Mouse (Mus musculus) forebrain, postnatal 0 days (tissue): ENCODE results near the gene Olfr582. TPM values are rescaled to one million over a fixed set of nuclear protein-coding genes. Genes with fewer than 3 reads are reported as not detected.

ENCODE experiments used
- ATAC-seq: fragments of 200-750 bp; cut with Nextera tagmentation; 2 replicates; pipeline ENCODE4 v1.8.0; 2017; ENCODE audit warnings: mild to moderate bottlenecking, moderate library complexity
- DNase-seq: peaks from one replicate; pipeline ENCODE4 v3.0.0-alpha.2; 2015
- H3K27ac ChIP-seq: fragments of 300-500 bp; sonication (generic); 2 replicates; pipeline ENCODE4 v1.5.1; 2014; ENCODE audit warnings: low read depth, mild to moderate bottlenecking, antibody characterized with exemption, low read length, moderate library complexity, mixed read lengths
- H3K27me3 ChIP-seq: fragments of 300-500 bp; sonication (generic); 2 replicates; pipeline ENCODE4 v1.6.1; 2014; ENCODE audit warnings: mild to moderate bottlenecking, low read length, mixed read lengths; ENCODE audit not compliant: insufficient read depth
- H3K36me3 ChIP-seq: fragments of 300-500 bp; sonication (generic); 2 replicates; pipeline ENCODE4 v1.6.1; 2014; ENCODE audit warnings: mild to moderate bottlenecking, moderate library complexity; ENCODE audit not compliant: insufficient read depth
- H3K4me1 ChIP-seq: fragments of 300-500 bp; sonication (generic); 2 replicates; pipeline ENCODE4 v1.6.1; 2014; ENCODE audit warnings: antibody characterized with exemption; ENCODE audit not compliant: insufficient read depth
- H3K4me2 ChIP-seq: fragments of 300-500 bp; sonication (generic); 2 replicates; pipeline ENCODE4 v1.6.1; 2014; ENCODE audit warnings: low read depth, mild to moderate bottlenecking, moderate library complexity
- H3K4me3 ChIP-seq: fragments of 300-500 bp; sonication (generic); 2 replicates; pipeline ENCODE4 v1.5.1; 2014; ENCODE audit warnings: low read depth, low read length, mixed read lengths
- H3K9ac ChIP-seq: fragments of 300-500 bp; sonication (generic); 2 replicates; pipeline ENCODE4 v1.6.1; 2014; ENCODE audit warnings: mild to moderate bottlenecking
- H3K9me3 ChIP-seq: fragments of 300-500 bp; sonication (generic); 2 replicates; pipeline ENCODE4 v1.6.1; 2016; ENCODE audit warnings: low read length
- CTCF ChIP-seq: sonication (generic); IDR thresholded peaks from 2 replicates; pipeline ENCODE4 v1.5.1; 2016; ENCODE audit warnings: antibody characterized with exemption, control low read depth, low read depth
- WGBS: fragments of 180-500 bp; shearing (Covaris S2); extraction: QIAGEN DNeasy Blood & Tissue Kit; methylation state at CpG from one replicate; pipeline ENCODE4 v1.1.7; 2014; 5-methylcytosine and 5-hydroxymethylcytosine counted together
- polyA plus RNA-seq: library from polyadenylated mRNA; unstranded; fragments of >200 nt; fragmentation: Nextera tagmentation; extraction: Ambion mirVana; gene quantifications from 2 replicates; pipeline ENCODE4 v1.2.1, GENCODE M21; 2015
- total RNA-seq: library from RNA; depleted of rRNA; stranded (reverse); fragments of >200 nt; gene quantifications from 2 replicates; pipeline ENCODE4 v1.2.3, GENCODE M21; 2014; rRNA removed

Olfr582 gene
- not detected in 2 replicates for total RNA-seq
- polyA plus RNA-seq: not detected in 2 replicates

GRCm38 (mm10) chr7:103037724-103038123 is at the start of gene Olfr582:
TSS of gene Olfr582 (plus strand) at chr7:103038024.
- no peak for DNase-seq
- no peaks in the 10 kb centered on the region for H3K27me3 ChIP-seq
- no peak within 1 kb of the TSS for H3K9ac ChIP-seq
- H3K4me3 ChIP-seq: no peak within 1 kb of the TSS
- H3K9me3 ChIP-seq: no peaks in the 10 kb centered on the region
- no peak for TF ChIP-seq CTCF
- no peaks in the 10 kb centered on the region for H3K4me1 ChIP-seq
- H3K27ac ChIP-seq: no peak within 1 kb of the TSS
- no peaks in the 10 kb centered on the region for H3K36me3 ChIP-seq
- no peak for ATAC-seq
- no peak within 1 kb of the TSS for H3K4me2 ChIP-seq

- DNase-seq: no peak
- 83% methylated on average over 3 of the region's 3 CpGs for WGBS
- no peak within 1 kb of the TSS for H3K9ac ChIP-seq
- H3K4me2 ChIP-seq: no peak within 1 kb of the TSS
- no peaks in the 10 kb centered on the region for H3K9me3 ChIP-seq
- no peaks in the 10 kb centered on the region for H3K27me3 ChIP-seq
- no peak within 1 kb of the TSS for H3K4me3 ChIP-seq
- H3K36me3 ChIP-seq: no peaks in the 10 kb centered on the region
- H3K27ac ChIP-seq: no peak within 1 kb of the TSS
- no peak for ATAC-seq
- no peak for TF ChIP-seq CTCF
- no peaks in the 10 kb centered on the region for H3K4me1 ChIP-seq
Measured at GRCm38 (mm10) chr7:102989224-102989623, 48.6 kb upstream of the Olfr582 start, which contains the start of gene Olfr578. TSS of gene Olfr578 (minus strand) at chr7:102989324.

- ATAC-seq (no peak), DNase-seq (no peak)
- H3K27me3 ChIP-seq: no peaks in the 10 kb centered on the region
- no peak for TF ChIP-seq CTCF
- no peak within 1 kb of the TSS for H3K27ac ChIP-seq
- no peaks in the 10 kb centered on the region for H3K9me3 ChIP-seq
- WGBS: 96% methylated on average over 1 of the region's 1 CpGs
- H3K4me1 ChIP-seq: no peaks in the 10 kb centered on the region
- H3K4me2 ChIP-seq: no peak within 1 kb of the TSS
- no peaks in the 10 kb centered on the region for H3K36me3 ChIP-seq
- no peak within 1 kb of the TSS for H3K4me3 ChIP-seq
- H3K9ac ChIP-seq: no peak within 1 kb of the TSS
Measured at GRCm38 (mm10) chr7:103051000-103051399, 13.2 kb downstream of the Olfr582 start, which contains the start of gene Olfr583. TSS of gene Olfr583 (plus strand) at chr7:103051300.

- Histone ChIP-seq H3K9me3 (no peaks in the 10 kb centered on the region), H3K27me3 (no peaks in the 10 kb centered on the region), H3K27ac (no peak within 1 kb of the TSS), H3K4me2 (no peak within 1 kb of the TSS), H3K4me3 (no peak within 1 kb of the TSS), H3K36me3 (no peaks in the 10 kb centered on the region), H3K9ac (no peak within 1 kb of the TSS), H3K4me1 (no peaks in the 10 kb centered on the region)
- DNase-seq (no peak), ATAC-seq (no peak)
- WGBS: 83% methylated on average over 1 of the region's 1 CpGs
- TF ChIP-seq CTCF: no peak
Measured at GRCm38 (mm10) chr7:103081585-103081984, 43.8 kb downstream of the Olfr582 start, which contains the start of gene Olfr584. TSS of gene Olfr584 (plus strand) at chr7:103081885.

Other genes starting within 250 kb of the Olfr582 start
- not detected in 2 replicates for gene Olfr564, start 234.5 kb upstream of the Olfr582 start, total RNA-seq
- gene Olfr564, start 234.5 kb upstream of the Olfr582 start, polyA plus RNA-seq: not detected in 2 replicates
- gene Olfr566, start 179.3 kb upstream of the Olfr582 start, total RNA-seq: not detected in 2 replicates
- gene Olfr566, start 179.3 kb upstream of the Olfr582 start, polyA plus RNA-seq: not detected in 2 replicates
- not detected in 2 replicates for gene Olfr568, start 160.9 kb upstream of the Olfr582 start, total RNA-seq
- not detected in 2 replicates for gene Olfr568, start 160.9 kb upstream of the Olfr582 start, polyA plus RNA-seq
- gene Olfr569, start 147.1 kb upstream of the Olfr582 start, total RNA-seq: not detected in 2 replicates
- not detected in 2 replicates for gene Olfr569, start 147.1 kb upstream of the Olfr582 start, polyA plus RNA-seq
- gene Olfr570, start 143.4 kb upstream of the Olfr582 start, total RNA-seq: not detected in 2 replicates
- 0.23 TPM in 1 of 2 replicates, not detected in the other for gene Olfr570, start 143.4 kb upstream of the Olfr582 start, polyA plus RNA-seq
- gene Olfr571, start 120.5 kb upstream of the Olfr582 start, total RNA-seq: not detected in 2 replicates
- not detected in 2 replicates for gene Olfr571, start 120.5 kb upstream of the Olfr582 start, polyA plus RNA-seq
- not detected in 2 replicates for gene Olfr572, start 113.6 kb upstream of the Olfr582 start, total RNA-seq
- gene Olfr572, start 113.6 kb upstream of the Olfr582 start, polyA plus RNA-seq: not detected in 2 replicates
- not detected in 2 replicates for gene Olfr573-ps1, start 95.4 kb upstream of the Olfr582 start, total RNA-seq
- not detected in 2 replicates for gene Olfr573-ps1, start 95.4 kb upstream of the Olfr582 start, polyA plus RNA-seq
- gene Olfr574, start 89.6 kb upstream of the Olfr582 start, total RNA-seq: not detected in 2 replicates
- not detected in 2 replicates for gene Olfr574, start 89.6 kb upstream of the Olfr582 start, polyA plus RNA-seq
- not detected in 2 replicates for gene Olfr575, start 79.2 kb upstream of the Olfr582 start, total RNA-seq
- gene Olfr575, start 79.2 kb upstream of the Olfr582 start, polyA plus RNA-seq: not detected in 2 replicates
- not detected in 2 replicates for gene Olfr576, start 75.4 kb upstream of the Olfr582 start, total RNA-seq
- not detected in 2 replicates for gene Olfr576, start 75.4 kb upstream of the Olfr582 start, polyA plus RNA-seq
- not detected in 2 replicates for gene Olfr577, start 62.1 kb upstream of the Olfr582 start, total RNA-seq
- not detected in 2 replicates for gene Olfr577, start 62.1 kb upstream of the Olfr582 start, polyA plus RNA-seq
- gene Olfr578, start 48.7 kb upstream of the Olfr582 start, total RNA-seq: not detected in 2 replicates
- not detected in 2 replicates for gene Olfr578, start 48.7 kb upstream of the Olfr582 start, polyA plus RNA-seq
- gene Olfr583, start 13.3 kb downstream of the Olfr582 start, total RNA-seq: not detected in 2 replicates
- gene Olfr583, start 13.3 kb downstream of the Olfr582 start, polyA plus RNA-seq: not detected in 2 replicates
- not detected in 2 replicates for gene Olfr584, start 43.9 kb downstream of the Olfr582 start, total RNA-seq
- not detected in 2 replicates for gene Olfr584, start 43.9 kb downstream of the Olfr582 start, polyA plus RNA-seq
- not detected in 2 replicates for gene Olfr585, start 59.7 kb downstream of the Olfr582 start, total RNA-seq
- gene Olfr585, start 59.7 kb downstream of the Olfr582 start, polyA plus RNA-seq: not detected in 2 replicates
- gene Olfr586, start 87.6 kb downstream of the Olfr582 start, total RNA-seq: not detected in 2 replicates
- not detected in 2 replicates for gene Olfr586, start 87.6 kb downstream of the Olfr582 start, polyA plus RNA-seq
- not detected in 2 replicates for gene Olfr588-ps1, start 102.9 kb downstream of the Olfr582 start, total RNA-seq
- not detected in 2 replicates for gene Olfr588-ps1, start 102.9 kb downstream of the Olfr582 start, polyA plus RNA-seq
- gene Olfr589, start 118.3 kb downstream of the Olfr582 start, total RNA-seq: not detected in 2 replicates
- not detected in 2 replicates for gene Olfr589, start 118.3 kb downstream of the Olfr582 start, polyA plus RNA-seq
- gene Olfr591, start 140.3 kb downstream of the Olfr582 start, total RNA-seq: not detected in 2 replicates
- not detected in 2 replicates for gene Olfr591, start 140.3 kb downstream of the Olfr582 start, polyA plus RNA-seq
- gene Olfr592, start 146.8 kb downstream of the Olfr582 start, total RNA-seq: not detected in 2 replicates
- not detected in 2 replicates for gene Olfr592, start 146.8 kb downstream of the Olfr582 start, polyA plus RNA-seq
- gene Olfr593, start 173.8 kb downstream of the Olfr582 start, total RNA-seq: not detected in 2 replicates
- not detected in 2 replicates for gene Olfr593, start 173.8 kb downstream of the Olfr582 start, polyA plus RNA-seq
- not detected in 2 replicates for gene Olfr594, start 179.0 kb downstream of the Olfr582 start, total RNA-seq
- not detected in 2 replicates for gene Olfr594, start 179.0 kb downstream of the Olfr582 start, polyA plus RNA-seq
- gene Usp17ld, start 214.5 kb downstream of the Olfr582 start, total RNA-seq: not detected in 2 replicates
- gene Usp17ld, start 214.5 kb downstream of the Olfr582 start, polyA plus RNA-seq: not detected in 2 replicates